7 mouse cellular contexts compared by ENCODE assay signal in genomic region chr4:150048478-150049156, GRCm38 (mm10). TPM values are rescaled to one million over a fixed set of nuclear protein-coding genes. Genes with fewer than 3 reads are reported as not detected.
DNase-seq lines count a peak whose midpoint lies in the region; ATAC-seq and TF ChIP-seq lines count a peak whose summit lies in the region.

No protein-coding gene starts in this region.

- peak overlapping the region; percentile 62 for H3K27ac ChIP-seq in ES-Bruce4 (ENCODE audit: insufficient read depth, low read length)
- H3K27ac ChIP-seq in forebrain, embryonic 12.5 days = no peak overlapping the region
- H3K27ac ChIP-seq in kidney, adult 2 months (ENCODE audit: insufficient read depth, low read depth, low read length) = no peak overlapping the region

- H3K9me3 ChIP-seq in ES-Bruce4 (replicated peaks; ENCODE audit: control insufficient read depth, insufficient read depth, low read length, poor library complexity, severe bottlenecking) = no peaks in the 10 kb centered on the region
- H3K9me3 ChIP-seq in forebrain, embryonic 12.5 days = no peaks in the 10 kb centered on the region

- H3K4me1 ChIP-seq in ES-Bruce4 (ENCODE audit: control insufficient read depth, insufficient read depth, low read length) = peaks cover 3% of the 10 kb centered on the region
- H3K4me1 ChIP-seq in forebrain, embryonic 12.5 days = peaks cover 20% of the 10 kb centered on the region
- no peaks in the 10 kb centered on the region for H3K4me1 ChIP-seq in kidney, adult 2 months (ENCODE audit: control insufficient read depth, insufficient read depth, low read length)

- ATAC-seq in forebrain, embryonic 12.5 days (ENCODE audit: low FRiP score) = no peak
- peak; percentile 41 for ATAC-seq in megakaryocyte progenitor cell, adult 5-6 weeks (replicated peaks; ENCODE audit: poor library complexity)

- H3K36me3 ChIP-seq in ES-Bruce4 (ENCODE audit: control insufficient read depth, insufficient read depth, low read length, poor library complexity, severe bottlenecking) = peaks cover 10% of the 10 kb centered on the region; the same call in 1 of the 2 replicates
- H3K36me3 ChIP-seq in forebrain, embryonic 12.5 days (replicated peaks) = no peaks in the 10 kb centered on the region
- H3K36me3 ChIP-seq in kidney, adult 2 months (ENCODE audit: control insufficient read depth, insufficient read depth, low read length) = no peaks in the 10 kb centered on the region

- H3K27me3 ChIP-seq in ES-Bruce4 (ENCODE audit: control insufficient read depth, insufficient read depth, low read length, poor library complexity, severe bottlenecking) = no peaks in the 10 kb centered on the region
- peaks cover 76% of the 10 kb centered on the region for H3K27me3 ChIP-seq in forebrain, embryonic 12.5 days
- H3K27me3 ChIP-seq in kidney, adult 2 months (replicated peaks; ENCODE audit: control insufficient read depth, insufficient read depth, low read length) = no peaks in the 10 kb centered on the region

- TF ChIP-seq POLR2A in ES-Bruce4 (IDR thresholded peaks at IDR 0.05; ENCODE audit: insufficient read depth, low read length) = peak; percentile 28
- TF ChIP-seq POLR2A in kidney, adult 2 months (IDR thresholded peaks at IDR 0.05; ENCODE audit: low read depth, low read length) = no peak

- DNase-seq in 3T3-L1 (ENCODE audit: low read depth, low spot score) = peak; percentile 25
- DNase-seq in kidney, adult 2 months = peak; percentile 31
- no peak for DNase-seq in cerebellum, postnatal 4 days (ENCODE audit: low spot score in 2 of 2)
- no peak for DNase-seq in frontal cortex, postnatal 10 days (ENCODE audit: low spot score in 2 of 2)

- TF ChIP-seq EP300 in ES-Bruce4 (IDR thresholded peaks at IDR 0.05; ENCODE audit: insufficient read depth, low read depth, low read length) = peak; percentile 88

- H3K9ac ChIP-seq in ES-Bruce4 (ENCODE audit: low read depth, poor library complexity, severe bottlenecking) = peak overlapping the region; percentile 97
- peak overlapping the region; percentile 45 for H3K9ac ChIP-seq in forebrain, embryonic 12.5 days

- H3K4me2 ChIP-seq in forebrain, embryonic 12.5 days = peak overlapping the region; percentile 80

- H3K4me3 ChIP-seq in ES-Bruce4 (ENCODE audit: low read depth, low read length) = peak overlapping the region; percentile 72
- H3K4me3 ChIP-seq in forebrain, embryonic 12.5 days (replicated peaks) = peak overlapping the region; percentile 44
- peak overlapping the region; percentile 48 for H3K4me3 ChIP-seq in kidney, adult 2 months (ENCODE audit: insufficient read depth, low read depth, low read length)

- under 1% methylated on average over 49 of the region's 49 CpGs for WGBS in forebrain, embryonic 12.5 days
- WGBS in kidney, adult 2 months = 2% methylated on average over 49 of the region's 49 CpGs

- no peak for TF ChIP-seq CTCF in ES-Bruce4 (IDR thresholded peaks at IDR 0.05; ENCODE audit: low read depth, low read length)
- TF ChIP-seq CTCF in kidney, adult 2 months (conservative IDR thresholded peaks at IDR 0.05; ENCODE audit: insufficient read depth, insufficient read length, low read depth, low read length) = no peak

RNA-seq across cellular contexts. Expression of gene Gpr157, which starts 38.5 kb away (rescaled TPM):
- polyA plus RNA-seq in ES-Bruce4 (2011; ENCODE audit: insufficient read depth, insufficient read length, low read depth, missing spikeins) = 2.2 and 2.7 TPM in 2 replicates
- polyA plus RNA-seq in forebrain, embryonic 12.5 days (2016; fragmentation: Nextera tagmentation; extraction: Ambion mirVana) = 0.32 and 0.54 TPM in 2 replicates
- polyA plus RNA-seq in kidney, adult 2 months (2012; rRNA removed) = 0.76 and 1.2 TPM in 2 replicates
- total RNA-seq in megakaryocyte progenitor cell, adult 5-6 weeks (2015) = 0.89 and 1.6 TPM in 2 replicates
- total RNA-seq in megakaryocyte progenitor cell, adult 5-6 weeks (2017) = 1.7 and 1.9 TPM in 2 replicates

RNA-seq across cellular contexts. Expression of gene H6pd, which starts 39.8 kb away (rescaled TPM):
- polyA plus RNA-seq in ES-Bruce4 (2011; ENCODE audit: insufficient read depth, insufficient read length, low read depth, missing spikeins) = 13.7 and 15.0 TPM in 2 replicates
- polyA plus RNA-seq in forebrain, embryonic 12.5 days (2016; fragmentation: Nextera tagmentation; extraction: Ambion mirVana) = 2.8 and 3.0 TPM in 2 replicates
- 137 and 161 TPM in 2 replicates for polyA plus RNA-seq in kidney, adult 2 months (2012; rRNA removed)
- 14.6 and 15.5 TPM in 2 replicates for total RNA-seq in megakaryocyte progenitor cell, adult 5-6 weeks (2015)
- 24.9 and 27.9 TPM in 2 replicates for total RNA-seq in megakaryocyte progenitor cell, adult 5-6 weeks (2017)

Comparison
In these comparisons a context has a peak if more than half of its experiments do, and no peak if none do; other contexts are left out.
1. DNase-seq: peak in 3T3-L1 (single experiment) and kidney, adult 2 months (single experiment); none in cerebellum, postnatal 4 days (0 of 2) and frontal cortex, postnatal 10 days (0 of 2).
2. Peak in every context shown above with its lines, with median percentiles within 50 percentile points of each other: H3K4me3 ChIP-seq.